Comparison of ENCODE assay signal across 9 mouse cellular contexts in the genomic region with DNA sequence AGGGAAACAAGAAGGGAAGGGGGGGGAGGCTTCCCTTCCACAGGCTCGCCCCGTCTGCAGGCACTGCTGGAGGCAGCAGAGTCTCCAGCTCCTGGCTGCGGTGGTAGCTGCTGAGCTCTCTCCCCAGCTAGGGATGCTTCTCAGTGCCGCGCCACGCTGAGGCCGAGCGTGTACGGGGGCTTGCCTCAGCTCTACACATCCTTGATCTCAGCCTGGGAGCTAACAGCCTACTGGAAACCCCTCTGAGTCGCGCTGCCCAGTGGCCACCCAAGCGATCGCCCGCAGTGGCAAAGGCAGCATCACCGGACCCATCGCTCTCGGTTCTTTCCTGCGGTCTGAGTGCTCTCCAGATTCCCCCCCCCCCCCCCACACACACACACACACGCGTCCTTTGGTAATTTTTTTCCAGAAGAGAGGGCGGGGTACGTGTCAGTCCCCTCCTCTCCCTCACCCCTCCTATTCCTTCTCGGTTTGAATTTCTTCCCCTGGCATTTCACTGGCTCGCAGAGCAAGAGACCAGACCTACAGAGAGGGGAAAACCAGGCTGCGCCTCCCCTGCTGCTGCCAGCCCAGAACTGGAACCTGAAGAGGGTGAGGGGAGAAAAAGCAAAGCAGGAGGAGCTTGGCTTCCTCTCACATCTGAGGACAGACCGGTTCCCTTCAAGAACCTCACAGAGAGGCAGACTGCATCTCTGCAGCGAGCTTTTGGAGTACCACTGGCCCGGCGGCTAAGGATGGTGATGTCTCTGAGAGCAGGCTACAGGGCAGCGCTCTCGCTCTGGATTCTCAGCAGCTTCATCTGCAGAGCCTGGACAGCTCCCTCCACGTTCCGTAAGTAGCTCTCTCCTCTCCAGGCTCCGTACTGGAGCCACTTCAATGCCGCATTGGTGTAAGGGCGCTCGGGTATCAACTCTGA. TPM values are rescaled to one million over a fixed set of nuclear protein-coding genes. Genes with fewer than 3 reads are reported as not detected.
A peak's percentile ranks its signal among the peaks of the same experiment; 100 is the strongest.
DNase-seq lines count a peak whose midpoint lies in the region; ATAC-seq lines count a peak whose summit lies in the region.
"Had no signal": no experiment of that assay in that cellular context is flagged by ENCODE, and none has a peak within 500 bp of the region (broad histone marks: within the 10 kb centered on the region; RNA-seq: fewer than 3 reads in every experiment).

No protein-coding gene starts in this region.

- H3K4me2 ChIP-seq in embryonic facial prominence, embryonic 15.5 days (replicated peaks), result peak overlapping the region; percentile 19; the same call in 1 of the 2 replicates
- H3K4me2 ChIP-seq in midbrain, embryonic 14.5 days (ENCODE audit: low read length), result peak overlapping the region; percentile 57
- H3K4me2 ChIP-seq in liver, embryonic 11.5 days, result no peak overlapping the region
- H3K4me2 ChIP-seq: limb, embryonic 15.5 days had no signal

- no peak overlapping the region for H3K4me3 ChIP-seq in embryonic facial prominence, embryonic 15.5 days (replicated peaks)
- peak overlapping the region; percentile 43 for H3K4me3 ChIP-seq in midbrain, embryonic 14.5 days (replicated peaks; ENCODE audit: low read depth, low read length)
- no peak overlapping the region for H3K4me3 ChIP-seq in liver, embryonic 11.5 days (ENCODE audit: low read depth, low read length)
- H3K4me3 ChIP-seq: limb, embryonic 15.5 days had no signal

- 0 out of 2 replicates have a peak, but pooled peaks cover 3% of the 10 kb centered on the region for H3K4me1 ChIP-seq in embryonic facial prominence, embryonic 15.5 days
- H3K4me1 ChIP-seq in midbrain, embryonic 14.5 days (ENCODE audit: control insufficient read depth, insufficient read depth, low read length), result no peaks in the 10 kb centered on the region
- H3K4me1 ChIP-seq in liver, embryonic 11.5 days (replicated peaks; ENCODE audit: control insufficient read depth, insufficient read depth, low read length), result no peaks in the 10 kb centered on the region

- no peak overlapping the region for H3K27ac ChIP-seq in embryonic facial prominence, embryonic 15.5 days (replicated peaks)
- H3K27ac ChIP-seq in midbrain, embryonic 14.5 days (replicated peaks; ENCODE audit: low read depth, low read length), result peak overlapping the region; percentile 92
- H3K27ac ChIP-seq in liver, embryonic 11.5 days (ENCODE audit: low read depth, low read length), result no peak overlapping the region
- H3K27ac ChIP-seq: limb, embryonic 15.5 days had no signal

- peak; percentile 5 for DNase-seq in ovary, postnatal 36 days (ENCODE audit: low spot score)
- no peak for DNase-seq in ovary, postnatal 10 days (ENCODE audit: low spot score)
- DNase-seq in layer of hippocampus, adult 8-10 months (ENCODE audit: low spot score in 2 of 2), result peak; percentile 57 to 63
- DNase-seq in midbrain, embryonic 14.5 days, result peak; percentile 84
- DNase-seq in testis, postnatal 14 days (ENCODE audit: low spot score), result peak; percentile 33
- no peak for DNase-seq in liver, embryonic 11.5 days (ENCODE audit: low spot score)
- no peak for DNase-seq in urinary bladder, postnatal 14 days (ENCODE audit: low spot score)

- H3K36me3 ChIP-seq in embryonic facial prominence, embryonic 15.5 days, result no peaks in the 10 kb centered on the region
- H3K36me3 ChIP-seq in midbrain, embryonic 14.5 days (ENCODE audit: control insufficient read depth, insufficient read depth, low read length), result no peaks in the 10 kb centered on the region
- no peaks in the 10 kb centered on the region for H3K36me3 ChIP-seq in liver, embryonic 11.5 days (ENCODE audit: control insufficient read depth, insufficient read depth, low read length)
- H3K36me3 ChIP-seq: limb, embryonic 15.5 days had no signal

- no peaks in the 10 kb centered on the region for H3K9me3 ChIP-seq in embryonic facial prominence, embryonic 15.5 days (replicated peaks)
- no peaks in the 10 kb centered on the region for H3K9me3 ChIP-seq in midbrain, embryonic 14.5 days (ENCODE audit: control insufficient read depth, low read length)
- no peaks in the 10 kb centered on the region for H3K9me3 ChIP-seq in liver, embryonic 11.5 days (ENCODE audit: control insufficient read depth, low read length)
- H3K9me3 ChIP-seq: limb, embryonic 15.5 days had no signal

- 0 out of 2 replicates have a peak, but pooled peaks have one; percentile 51 for ATAC-seq in embryonic facial prominence, embryonic 15.5 days (ENCODE audit: insufficient number of reproducible peaks, low FRiP score, low TSS enrichment, low read depth)
- peak; percentile 91 for ATAC-seq in midbrain, embryonic 14.5 days (ENCODE audit: low FRiP score, low TSS enrichment)
- no peak; the same call in 1 of the 2 replicates for ATAC-seq in liver, embryonic 11.5 days (replicated peaks; ENCODE audit: low FRiP score)

- peaks cover 6% of the 10 kb centered on the region; the same call in 1 of the 2 replicates for H3K27me3 ChIP-seq in embryonic facial prominence, embryonic 15.5 days
- H3K27me3 ChIP-seq in midbrain, embryonic 14.5 days (ENCODE audit: control insufficient read depth, insufficient read depth, low read length), result no peaks in the 10 kb centered on the region
- H3K27me3 ChIP-seq in liver, embryonic 11.5 days (replicated peaks; ENCODE audit: control insufficient read depth, insufficient read depth, low read length), result no peaks in the 10 kb centered on the region

- WGBS in embryonic facial prominence, embryonic 15.5 days, result 3% methylated on average over 36 of the region's 37 CpGs
- under 1% methylated on average over 35 of the region's 37 CpGs for WGBS in midbrain, embryonic 14.5 days
- 13% methylated on average over 32 of the region's 37 CpGs for WGBS in liver, embryonic 11.5 days

- H3K9ac ChIP-seq in embryonic facial prominence, embryonic 15.5 days, result no peak overlapping the region
- H3K9ac ChIP-seq in midbrain, embryonic 14.5 days (replicated peaks; ENCODE audit: low read length), result peak overlapping the region; percentile 55
- no peak overlapping the region for H3K9ac ChIP-seq in liver, embryonic 11.5 days (ENCODE audit: low read depth, low read length)
- H3K9ac ChIP-seq: limb, embryonic 15.5 days had no signal

RNA-seq across cellular contexts. Expression of a gene that starts 0.7 kb away (rescaled TPM):
- polyA plus RNA-seq in embryonic facial prominence, embryonic 15.5 days (2015; fragmentation: Nextera tagmentation; extraction: Ambion mirVana), result 1.3 and 1.5 TPM in 2 replicates
- total RNA-seq in layer of hippocampus, adult 8-10 months (2022), result 100 to 1,000 TPM in 3 of 4 experiments, 10 to 100 TPM in 1; 99.5 to 119 (median 107) TPM
- polyA plus RNA-seq in midbrain, embryonic 14.5 days (2014; fragmentation: Nextera tagmentation; extraction: Ambion mirVana), result 54.5 and 97.1 TPM in 2 replicates
- 0.84 and 1.2 TPM in 2 replicates for polyA plus RNA-seq in liver, embryonic 11.5 days (2014; fragmentation: Nextera tagmentation; extraction: Ambion mirVana)

Comparison
In these comparisons a context has a peak if more than half of its experiments do, and no peak if none do; other contexts are left out.
1. DNase-seq: peak in ovary, postnatal 36 days (single experiment), layer of hippocampus, adult 8-10 months (2 of 2), midbrain, embryonic 14.5 days (single experiment) and testis, postnatal 14 days (single experiment); none in ovary, postnatal 10 days (single experiment), liver, embryonic 11.5 days (single experiment) and urinary bladder, postnatal 14 days (single experiment).
2. RNA of a gene that starts 0.7 kb away (polyA plus RNA-seq): 54.5 to 97.1 TPM in midbrain, embryonic 14.5 days; 1.3 to 1.5 TPM in embryonic facial prominence, embryonic 15.5 days and 0.84 to 1.2 TPM in liver, embryonic 11.5 days; every median in the first group is over 10 times any median in the second.